Mouse (Mus musculus): ENCODE results near the gene Gm17655. TPM values are rescaled to one million over a fixed set of nuclear protein-coding genes. Genes with fewer than 3 reads are reported as not detected.
"Not testable (repeated sequence)": the region's sequence is repeated elsewhere in the genome, so short reads cannot be mapped to it uniquely, and the experiment has no call there.

The Gm17655 gene
- polyA plus RNA-seq, 1 experiment from 2014 or later, result 7.0 TPM

GRCm38 (mm10) chr5:110015775-110016174 is 56.5 kb downstream of the Gm17655 start:
- not testable (repeated sequence) for DNase-seq (ENCODE audit: low spot score); H3K9me3 ChIP-seq (replicated peaks); H3K4me3 ChIP-seq; H3K36me3 ChIP-seq; H3K4me1 ChIP-seq; H3K27ac ChIP-seq; H3K27me3 ChIP-seq (ENCODE audit: low read depth, poor library complexity, severe bottlenecking)
- 89% methylated on average over 10 of the region's 10 CpGs for WGBS

Other genes with a start within 250 kb of the Gm17655 start
- 0.79 and 0.97 TPM in 2 replicates for gene Gm15446, start 149.1 kb downstream of the Gm17655 start, polyA plus RNA-seq (2016; fragmentation: Nextera tagmentation; extraction: Ambion mirVana)
- gene Zfp932, start 76.0 kb downstream of the Gm17655 start, polyA plus RNA-seq (2016; fragmentation: Nextera tagmentation; extraction: Ambion mirVana), result 20.9 and 24.6 TPM in 2 replicates
- 1.9 and 2.0 TPM in 2 replicates for gene Gm35315, start 21.9 kb upstream of the Gm17655 start, polyA plus RNA-seq (2016; fragmentation: Nextera tagmentation; extraction: Ambion mirVana)
- gene Plcxd1, start 27.5 kb upstream of the Gm17655 start, polyA plus RNA-seq (2016; fragmentation: Nextera tagmentation; extraction: Ambion mirVana), result 1.8 and 2.1 TPM in 2 replicates
- gene Gtpbp6, start 35.7 kb upstream of the Gm17655 start, polyA plus RNA-seq (2016; fragmentation: Nextera tagmentation; extraction: Ambion mirVana), result 34.3 and 35.3 TPM in 2 replicates
- 4.4 and 5.2 TPM in 2 replicates for gene Zfp605, start 37.6 kb upstream of the Gm17655 start, polyA plus RNA-seq (2016; fragmentation: Nextera tagmentation; extraction: Ambion mirVana)
- 30.4 and 31.4 TPM in 2 replicates for gene Chfr, start 63.3 kb upstream of the Gm17655 start, polyA plus RNA-seq (2016; fragmentation: Nextera tagmentation; extraction: Ambion mirVana)
- 17.5 and 23.1 TPM in 2 replicates for gene Golga3, start 104.2 kb upstream of the Gm17655 start, polyA plus RNA-seq (2016; fragmentation: Nextera tagmentation; extraction: Ambion mirVana)
- gene Ankle2, start 158.5 kb upstream of the Gm17655 start, polyA plus RNA-seq (2016; fragmentation: Nextera tagmentation; extraction: Ambion mirVana), result 32.9 and 38.7 TPM in 2 replicates
- gene Pgam5, start 197.4 kb upstream of the Gm17655 start, polyA plus RNA-seq (2016; fragmentation: Nextera tagmentation; extraction: Ambion mirVana), result 103 and 105 TPM in 2 replicates
- 9.2 and 10.0 TPM in 2 replicates for gene Pxmp2, start 213.7 kb upstream of the Gm17655 start, polyA plus RNA-seq (2016; fragmentation: Nextera tagmentation; extraction: Ambion mirVana)
- gene Pole, start 213.8 kb upstream of the Gm17655 start, polyA plus RNA-seq (2016; fragmentation: Nextera tagmentation; extraction: Ambion mirVana), result 56.1 and 56.5 TPM in 2 replicates